Mouse (Mus musculus) cerebellum, postnatal 14 days (tissue): ENCODE measurements around the gene Cntn2.

Experiments used
- DNase-seq, 2 experiments: peaks; one replicate each; pipeline ENCODE4 v3.0.0; 2021; ENCODE audit warnings: mixed read lengths in 2 of 2

Cntn2 gene

DNA sequence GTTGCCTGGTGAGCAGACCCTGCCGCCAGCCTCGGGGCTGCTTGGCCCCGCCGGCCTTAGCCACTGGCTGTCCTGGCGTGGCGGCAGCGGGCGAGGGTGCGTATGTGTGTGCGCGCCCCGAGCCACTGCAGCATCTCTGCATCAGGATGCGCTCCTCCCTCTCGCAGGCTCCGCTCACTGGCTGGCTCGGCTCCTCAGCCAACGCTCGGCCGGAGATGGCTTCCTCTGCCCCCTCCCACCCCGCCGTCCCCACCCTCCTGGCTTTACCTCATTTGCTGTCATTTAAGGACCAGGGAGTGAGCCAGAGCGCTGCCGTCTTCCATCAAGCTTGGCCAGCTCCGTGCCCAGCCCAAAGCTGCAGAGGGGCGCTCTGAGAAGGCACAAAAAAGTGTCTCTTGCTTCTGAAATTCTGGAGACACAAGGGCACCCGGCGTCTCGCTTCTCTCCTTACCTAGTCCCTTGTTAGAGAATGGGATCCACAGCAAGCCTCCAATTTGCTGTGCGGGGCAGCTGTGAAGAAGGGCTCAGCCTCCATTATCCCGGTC lies at the start of gene Cntn2:
TSS of gene Cntn2 (minus strand) at position 495 of the 545 bp plus-strand sequence.
- DNase-seq, result peak; percentile 91 to 92

- no peak for DNase-seq
Observed at GRCm38 (mm10) chr1:132592145-132592544, 49.1 kb upstream of the Cntn2 start.

DNA sequence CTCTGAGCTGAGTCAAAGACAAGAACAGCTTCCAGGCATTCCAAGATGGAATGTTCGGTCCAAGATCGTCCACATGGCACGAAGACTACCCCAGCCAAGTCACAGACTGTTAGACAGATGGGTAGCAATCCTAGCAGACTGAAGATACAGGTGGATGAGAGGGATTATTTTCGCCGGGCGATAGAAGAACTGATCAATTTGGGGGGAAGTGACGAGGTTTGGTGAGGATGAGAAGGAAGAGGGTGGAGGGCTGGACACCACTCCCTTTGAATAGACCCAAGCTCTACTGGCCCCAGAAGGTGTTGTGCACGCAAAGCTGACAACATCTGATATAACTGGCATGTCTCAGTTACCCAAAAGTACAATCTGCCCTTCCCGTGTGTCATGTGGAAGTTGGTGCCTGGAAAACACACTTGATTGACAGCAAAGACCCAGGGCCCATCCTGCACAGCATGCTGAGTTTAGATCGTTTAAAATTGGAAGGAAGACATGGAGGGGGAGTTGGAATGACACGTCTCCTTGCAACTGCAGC lies 48.4 kb upstream of the Cntn2 start:
- peak; percentile 54 to 73 for DNase-seq

DNA sequence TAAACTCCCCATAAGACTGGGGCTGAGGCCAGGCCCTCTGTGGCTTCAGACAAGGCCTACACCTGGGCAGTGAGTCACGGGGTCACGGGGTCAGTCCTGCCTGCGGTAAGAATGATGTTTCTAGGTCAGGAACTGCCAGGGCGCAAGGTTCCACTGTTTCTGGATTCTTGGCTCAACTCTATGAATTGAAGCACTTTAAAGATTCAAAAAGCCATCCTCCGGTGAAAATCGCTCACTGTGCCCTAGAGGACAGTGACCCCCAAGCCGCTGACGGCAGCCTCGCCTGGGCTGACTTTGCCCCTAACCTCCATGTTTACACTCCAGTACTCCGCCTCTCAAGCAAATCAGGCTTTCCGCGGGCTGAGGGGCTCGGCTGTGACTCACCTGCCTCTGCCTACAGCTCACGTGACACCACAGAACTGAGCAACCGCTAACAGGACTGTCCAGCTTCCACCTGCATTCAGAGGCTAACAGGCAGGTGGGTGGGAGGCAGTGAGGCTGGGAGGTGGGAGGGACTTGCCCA lies 43.7 kb upstream of the Cntn2 start:
- DNase-seq, result no peak

- DNase-seq, result no peak
Observed at GRCm38 (mm10) chr1:132585376-132585775, 42.3 kb upstream of the Cntn2 start.

GRCm38 (mm10) chr1:132582998-132583604 lies 40.0 kb upstream of the Cntn2 start:
- no peak for DNase-seq

GRCm38 (mm10) chr1:132581845-132582839 lies 39.1 kb upstream of the Cntn2 start:
- DNase-seq, result no peak

DNA sequence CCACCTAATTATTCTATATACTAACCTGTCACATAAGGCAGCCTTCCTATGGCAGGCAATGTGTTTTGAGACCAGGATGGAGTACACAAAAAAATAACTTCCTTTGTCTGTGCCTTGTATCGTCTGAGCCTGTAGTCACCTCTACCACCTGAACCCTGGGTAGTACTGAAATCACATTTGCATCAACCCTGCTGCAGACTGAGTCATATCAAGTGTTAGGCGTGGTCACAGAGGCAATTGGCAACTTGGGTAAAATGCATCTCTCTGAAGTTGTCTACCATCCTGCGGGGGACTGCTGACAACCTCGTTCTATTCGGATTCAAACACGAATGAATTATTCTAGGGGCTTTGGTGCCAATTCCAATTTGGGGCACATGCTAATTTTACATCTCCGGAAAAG lies 37.0 kb upstream of the Cntn2 start:
- no peak for DNase-seq

GRCm38 (mm10) chr1:132576845-132577244 lies 33.8 kb upstream of the Cntn2 start:
- no peak for DNase-seq

DNA sequence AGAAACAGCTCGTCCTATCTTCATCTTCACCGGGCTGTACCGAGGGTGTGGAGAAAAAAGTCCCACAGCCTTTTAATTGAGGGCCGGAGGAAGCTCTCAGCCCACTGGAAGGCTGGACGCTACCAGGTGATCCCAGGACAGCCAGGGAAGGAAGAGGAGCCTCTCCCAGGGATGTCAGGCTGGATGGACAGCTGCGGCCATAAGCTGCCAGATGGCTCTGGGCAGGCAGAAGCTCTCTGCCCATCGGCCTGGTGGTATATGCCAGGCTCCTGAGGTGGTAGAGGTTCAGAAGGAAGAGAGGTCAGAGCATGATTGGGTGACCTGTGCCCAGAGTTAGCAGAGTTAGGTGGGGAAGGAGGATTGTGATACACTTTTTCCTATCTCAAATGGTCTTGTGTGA lies 29.8 kb upstream of the Cntn2 start:
- peak; percentile 58 to 59 for DNase-seq

- peak in 1 of 2 experiments; percentile 51 for DNase-seq
Observed at GRCm38 (mm10) chr1:132571613-132572012, 28.6 kb upstream of the Cntn2 start.

DNA sequence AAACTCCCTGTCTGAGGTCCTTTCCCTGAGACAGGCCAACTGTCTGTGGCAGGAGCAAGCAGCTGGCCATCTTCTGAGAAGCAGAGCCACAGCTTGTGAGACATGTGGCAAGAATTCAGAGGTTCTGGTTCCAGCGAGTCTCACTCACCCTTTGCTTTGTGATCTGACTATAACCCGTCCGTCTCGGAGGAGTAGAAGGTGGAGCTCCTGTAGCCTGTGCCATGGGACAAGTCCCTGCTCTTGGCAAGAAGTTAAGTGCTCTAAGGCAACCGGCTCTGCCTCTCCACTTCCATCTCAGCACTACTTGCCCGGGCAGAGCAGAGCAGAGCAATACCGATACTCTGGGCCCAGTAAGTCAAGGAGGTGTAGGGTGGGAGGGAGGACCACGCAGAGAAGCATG lies 27.9 kb upstream of the Cntn2 start:
- DNase-seq, result no peak

GRCm38 (mm10) chr1:132570068-132570780 lies 27.2 kb upstream of the Cntn2 start:
- peak; percentile 73 to 74 for DNase-seq

DNA sequence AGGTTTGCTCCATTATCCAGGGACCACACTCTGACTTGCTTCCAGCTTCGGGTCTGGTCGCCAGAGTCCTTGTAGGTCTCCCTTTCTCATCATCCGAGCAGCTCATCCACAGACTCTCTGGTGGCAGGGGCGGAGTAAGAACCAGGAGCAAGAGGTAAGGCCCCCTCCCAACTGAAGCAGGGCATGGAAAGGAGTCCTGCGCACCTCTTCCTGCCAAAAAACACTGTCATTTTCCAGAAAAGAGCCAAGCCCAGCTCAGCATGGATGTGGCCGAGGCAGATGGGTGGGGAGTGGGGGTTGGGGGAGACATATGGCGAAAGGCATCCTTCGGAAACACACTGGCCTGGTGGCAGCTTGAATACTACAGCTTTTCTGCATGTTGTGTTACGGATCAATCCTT lies 26.5 kb upstream of the Cntn2 start:
- DNase-seq, result peak; percentile 94 to 95

DNA sequence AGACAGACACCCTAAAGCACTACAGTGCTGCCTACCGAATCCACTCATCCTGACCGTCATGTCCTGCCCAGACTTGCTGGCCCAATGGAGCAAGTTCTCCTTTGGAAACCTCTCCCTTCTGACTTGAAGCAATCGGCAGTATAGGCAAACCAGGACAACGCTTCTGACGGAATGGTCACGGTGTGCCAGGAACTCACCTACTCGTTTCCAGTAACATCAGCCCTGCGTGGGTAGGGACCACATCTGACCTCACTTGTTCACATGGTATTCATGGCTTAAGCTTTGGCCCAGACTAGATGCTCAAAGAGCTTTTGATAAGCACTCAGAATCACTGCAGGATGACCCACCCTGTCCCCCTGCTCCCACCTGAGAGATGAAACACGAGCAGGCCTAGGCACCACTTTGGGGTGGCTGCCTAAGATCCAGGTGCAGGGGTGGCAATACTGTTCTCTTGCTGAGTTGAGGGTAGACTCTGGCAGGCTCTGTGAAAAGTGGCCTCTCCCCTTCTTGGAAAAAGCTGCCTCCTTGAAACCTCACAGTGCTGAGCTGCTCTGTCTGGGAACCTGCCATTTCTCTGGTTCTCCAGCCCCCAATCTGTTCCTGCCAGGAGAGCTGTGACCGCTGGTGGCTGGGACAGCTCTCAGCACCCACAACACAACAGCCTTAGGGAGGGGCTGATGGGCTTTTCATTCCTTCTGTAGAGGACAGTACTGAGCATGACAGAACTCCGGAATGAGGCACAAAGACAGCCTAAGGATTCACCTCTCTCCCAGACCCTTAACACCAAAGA lies 24.5 kb upstream of the Cntn2 start:
- DNase-seq, result peak; percentile 29 to 41

- DNase-seq, result peak; percentile 26 to 30
Observed at GRCm38 (mm10) chr1:132565766-132566165, 22.7 kb upstream of the Cntn2 start.

- peak; percentile 22 to 46 for DNase-seq
Observed at GRCm38 (mm10) chr1:132564946-132565345, 21.9 kb upstream of the Cntn2 start.

- peak; percentile 19 to 31 for DNase-seq
Observed at GRCm38 (mm10) chr1:132562337-132562795, 19.3 kb upstream of the Cntn2 start.

DNA sequence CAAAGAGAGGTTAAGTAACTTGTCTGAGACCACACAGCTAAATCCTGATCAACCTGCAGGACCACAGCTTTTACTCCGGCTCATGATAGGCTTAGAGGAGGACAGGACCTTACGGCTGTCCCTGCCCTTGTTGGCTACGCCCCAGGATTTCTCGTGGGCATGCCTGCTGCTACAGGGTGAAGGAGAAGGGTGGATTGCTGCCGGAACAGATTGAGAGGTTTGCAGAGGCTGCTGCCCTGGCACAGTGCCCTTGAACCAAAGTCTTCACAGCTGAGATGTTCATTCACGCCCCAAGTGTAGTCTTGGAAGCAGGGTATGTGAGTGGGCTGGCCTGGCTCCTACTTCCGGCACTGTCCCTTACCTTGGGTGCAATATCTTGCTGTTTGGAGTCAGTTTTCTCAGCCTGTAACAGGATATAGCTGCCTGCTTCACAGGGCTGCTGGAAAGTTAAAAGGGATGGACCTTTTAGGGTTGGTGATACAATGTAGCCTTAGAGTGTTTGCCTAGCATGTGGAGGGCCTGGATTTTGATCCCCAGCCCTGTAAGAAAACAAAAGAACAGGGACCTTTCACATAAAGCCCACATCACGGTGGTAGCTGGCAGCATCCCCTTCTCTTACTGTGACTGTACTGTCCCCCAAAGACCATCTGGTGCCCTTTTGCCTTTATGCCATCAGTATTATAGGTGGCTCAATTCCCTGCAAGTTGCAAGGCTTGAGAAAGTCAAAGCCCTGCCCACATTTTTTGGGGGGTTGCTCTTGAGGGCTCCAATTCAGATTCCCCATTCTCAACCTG lies 18.0 kb upstream of the Cntn2 start:
- DNase-seq, result peak; percentile 84 to 91

DNA sequence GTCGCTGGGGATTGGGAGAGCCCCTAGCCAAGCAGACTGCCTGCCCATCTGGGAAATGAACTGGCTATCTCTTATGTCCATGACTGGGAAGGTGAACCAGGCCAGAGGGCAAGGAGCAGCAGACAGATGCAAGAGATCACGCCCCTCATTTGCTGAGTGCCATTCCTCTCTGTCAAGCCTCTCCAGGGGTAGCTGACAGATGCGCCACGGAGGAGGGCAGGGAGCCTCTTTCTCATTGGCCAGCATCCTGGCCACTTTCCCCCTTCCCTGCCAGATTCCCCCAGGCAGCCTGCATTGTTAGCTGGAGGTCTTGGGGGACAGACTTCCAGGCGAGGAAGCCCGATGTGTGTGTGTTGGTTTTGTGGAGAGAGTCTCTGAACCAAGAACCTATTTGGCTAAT lies 16.0 kb upstream of the Cntn2 start:
- peak in 1 of 2 experiments; percentile 27 for DNase-seq
